9 mouse cellular contexts compared by ENCODE assay signal in genomic region chr16:18696074-18696819, GRCm38 (mm10).
DNase-seq lines count a peak whose midpoint lies in the region; ATAC-seq lines count a peak whose summit lies in the region.
"Had no signal": no experiment of that assay in that cellular context is flagged by ENCODE, and none has a peak within 500 bp of the region (broad histone marks: within the 10 kb centered on the region; RNA-seq: fewer than 3 reads in every experiment).

No protein-coding gene starts in this region.

- DNase-seq in MN1 (ENCODE audit: low spot score), result peak; percentile 74
- peak; percentile 73 for DNase-seq in cerebellum, adult 9-11 months
- DNase-seq in frontal cortex, postnatal 14 days (ENCODE audit: low spot score in 2 of 2), result peak; percentile 44 to 83
- peak; percentile 86 for DNase-seq in layer of hippocampus, postnatal 14 days (ENCODE audit: low spot score in 2 of 2)
- DNase-seq in lung, postnatal 14 days, result peak; percentile 89
- peak; percentile 80 for DNase-seq in right cerebral cortex, adult 18-20 months
- peak; percentile 69 for DNase-seq in urinary bladder, adult 2 months (ENCODE audit: low spot score)

- ATAC-seq in hindbrain, embryonic 12.5 days (ENCODE audit: low FRiP score), result peak; percentile 78

- no peak overlapping the region for H3K9ac ChIP-seq in hindbrain, embryonic 12.5 days
- H3K9ac ChIP-seq: liver, embryonic 15.5 days had no signal

- no peaks in the 10 kb centered on the region for H3K9me3 ChIP-seq in hindbrain, embryonic 12.5 days (replicated peaks)
- H3K9me3 ChIP-seq: liver, embryonic 15.5 days had no signal

- H3K27ac ChIP-seq in hindbrain, embryonic 12.5 days, result no peak overlapping the region
- H3K27ac ChIP-seq: liver, embryonic 15.5 days had no signal

- H3K4me1 ChIP-seq in hindbrain, embryonic 12.5 days, result peaks cover 8% of the 10 kb centered on the region; the same call in 1 of the 2 replicates
- H3K4me1 ChIP-seq: liver, embryonic 15.5 days had no signal

- H3K4me3 ChIP-seq in hindbrain, embryonic 12.5 days, result no peak overlapping the region
- H3K4me3 ChIP-seq: liver, embryonic 15.5 days had no signal

- H3K4me2 ChIP-seq in hindbrain, embryonic 12.5 days (replicated peaks), result peak overlapping the region; percentile 25; the same call in 1 of the 2 replicates
- H3K4me2 ChIP-seq: liver, embryonic 15.5 days had no signal

- 12% methylated on average over 20 of the region's 20 CpGs for WGBS in hindbrain, embryonic 12.5 days

- H3K27me3 ChIP-seq in hindbrain, embryonic 12.5 days, result no peaks in the 10 kb centered on the region
- H3K27me3 ChIP-seq: liver, embryonic 15.5 days had no signal

- H3K36me3 ChIP-seq in hindbrain, embryonic 12.5 days, result no peaks in the 10 kb centered on the region
- H3K36me3 ChIP-seq: liver, embryonic 15.5 days had no signal
